In the genomic region with DNA sequence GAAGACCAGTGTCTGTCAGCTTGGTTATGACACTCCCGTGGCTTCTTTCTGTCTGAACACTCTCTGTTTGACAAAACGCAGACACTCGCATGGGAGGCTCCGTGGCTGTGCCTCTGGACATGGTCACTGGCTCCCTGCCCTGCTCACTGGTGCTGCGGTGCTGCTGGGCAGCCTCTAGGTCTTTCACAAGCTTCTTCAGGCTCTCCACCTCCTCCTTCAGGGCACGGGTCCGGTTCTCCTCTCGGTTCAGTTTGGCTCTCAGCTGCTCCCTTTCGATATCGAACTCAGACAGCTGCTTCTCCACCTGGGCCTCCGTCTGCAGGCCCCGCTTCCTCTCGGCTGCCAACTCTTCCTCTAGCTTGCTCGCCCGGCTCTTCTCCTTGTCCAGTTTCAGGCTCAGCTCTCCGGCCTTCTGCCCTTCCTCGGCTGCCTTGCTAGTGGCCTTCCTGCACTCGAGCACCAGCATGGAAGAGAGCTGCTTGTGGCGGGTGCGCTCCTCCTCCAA, we compare ENCODE assay signal across 17 mouse cellular contexts. TPM values are rescaled to one million over a fixed set of nuclear protein-coding genes. Genes with fewer than 3 reads are reported as not detected.
"Had no signal": no experiment of that assay in that cellular context is flagged by ENCODE, and none has a peak within 500 bp of the region (broad histone marks: within the 10 kb centered on the region; RNA-seq: fewer than 3 reads in every experiment).

No protein-coding gene starts in this region.

- H3K27me3 ChIP-seq: liver, embryonic 15.5 days; midbrain, embryonic 15.5 days; neural tube, embryonic 12.5 days; stomach, embryonic 15.5 days had no signal

- H3K4me1 ChIP-seq: liver, embryonic 15.5 days; neural tube, embryonic 12.5 days; stomach, embryonic 15.5 days had no signal

- H3K27ac ChIP-seq: kidney, postnatal 0 days; limb, embryonic 10.5 days; liver, embryonic 15.5 days; macrophage; neural tube, embryonic 12.5 days; stomach, embryonic 15.5 days had no signal

- H3K9me3 ChIP-seq: limb, embryonic 10.5 days; liver, embryonic 15.5 days; megakaryocyte, embryonic 14.5 days; midbrain, embryonic 15.5 days; neural tube, embryonic 12.5 days; stomach, embryonic 15.5 days had no signal

- H3K4me3 ChIP-seq: limb, embryonic 10.5 days; liver, embryonic 15.5 days; megakaryocyte, embryonic 14.5 days; midbrain, embryonic 15.5 days; neural tube, embryonic 12.5 days; stomach, embryonic 15.5 days had no signal

- ATAC-seq: inflammation-experienced regulatory T-cells, adult 6 months; intestine, postnatal 0 days had no signal

- H3K36me3 ChIP-seq: liver, embryonic 15.5 days had no signal

- DNase-seq: kidney, adult 8-10 months; kidney, postnatal 4 days; lung, adult 2 months; lung, postnatal 14 days; right cerebral cortex, postnatal 14 days had no signal

RNA-seq across cellular contexts. Expression of a gene that starts 43.9 kb away (rescaled TPM):
- total RNA-seq: monocyte, adult 5-6 weeks; neutrophil, adult 5-6 weeks had no signal
- polyA plus RNA-seq: macrophage had no signal
